Mouse (Mus musculus) kidney, embryonic 14.5 days (tissue): ENCODE results near the gene Bcdin3d. TPM values are rescaled to one million over a fixed set of nuclear protein-coding genes. Genes with fewer than 3 reads are reported as not detected.

Experiments
- ATAC-seq: fragments of 200-750 bp; cut with Nextera tagmentation; 2 replicates; pipeline ENCODE4 v1.8.0; 2017; ENCODE audit warnings: moderate number of reproducible peaks, mild to moderate bottlenecking, moderate TSS enrichment, moderate library complexity; ENCODE audit not compliant: low FRiP score, low TSS enrichment
- H3K27ac ChIP-seq: fragments of 300-500 bp; sonication (generic); 2 replicates; pipeline ENCODE4 v1.5.1; 2014; ENCODE audit warnings: low read depth, mild to moderate bottlenecking, low read length, moderate library complexity, mixed read lengths
- H3K27me3 ChIP-seq: fragments of 300-500 bp; sonication (generic); 2 replicates; pipeline ENCODE4 v1.6.1; 2014; ENCODE audit warnings: mild to moderate bottlenecking, low read length; ENCODE audit not compliant: control insufficient read depth, insufficient read depth
- H3K36me3 ChIP-seq: fragments of 300-500 bp; sonication (generic); 2 replicates; pipeline ENCODE4 v1.6.1; 2014; ENCODE audit warnings: low read length, mixed read lengths; ENCODE audit not compliant: control insufficient read depth, insufficient read depth
- H3K4me1 ChIP-seq: fragments of 300-500 bp; sonication (generic); 2 replicates; pipeline ENCODE4 v1.6.1; 2014; ENCODE audit warnings: low read length, mixed read lengths; ENCODE audit not compliant: control insufficient read depth, insufficient read depth
- H3K4me2 ChIP-seq: fragments of 300-500 bp; sonication (generic); replicated peaks from 2 replicates; pipeline ENCODE4 v1.6.1; 2014; ENCODE audit warnings: low read depth, mild to moderate bottlenecking, low read length
- H3K4me3 ChIP-seq: fragments of 300-500 bp; sonication (generic); 2 replicates; pipeline ENCODE4 v1.5.1; 2014; ENCODE audit warnings: mild to moderate bottlenecking, low read length
- H3K9ac ChIP-seq: fragments of 300-500 bp; sonication (generic); 2 replicates; pipeline ENCODE4 v1.6.1; 2014; ENCODE audit warnings: low read depth, mild to moderate bottlenecking, low read length, moderate library complexity
- H3K9me3 ChIP-seq: fragments of 300-500 bp; sonication (generic); 2 replicates; pipeline ENCODE4 v1.6.1; 2016; ENCODE audit warnings: low read length; ENCODE audit not compliant: control insufficient read depth
- WGBS: fragments of 180-500 bp; shearing (Covaris S2); extraction: QIAGEN DNeasy Blood & Tissue Kit; methylation state at CpG from one replicate; pipeline ENCODE4 v1.1.7; 2014; 5-methylcytosine and 5-hydroxymethylcytosine counted together
- polyA plus RNA-seq: library from polyadenylated mRNA; unstranded; fragments of >200 nt; fragmentation: Nextera tagmentation; extraction: Ambion mirVana; gene quantifications from 2 replicates; pipeline ENCODE4 v1.2.1, GENCODE M21; 2014

The Bcdin3d gene
- polyA plus RNA-seq, 1 experiment from 2014 or later = 16.9 TPM

- no peak for ATAC-seq
Observed at GRCm38 (mm10) chr15:99423884-99424283, 50.6 kb downstream of the Bcdin3d start.

GRCm38 (mm10) chr15:99423131-99423530 lies 51.4 kb downstream of the Bcdin3d start:
- H3K9ac ChIP-seq = no peak overlapping the region
- no peak overlapping the region for H3K4me3 ChIP-seq
- H3K36me3 ChIP-seq = peaks cover 51% of the 10 kb centered on the region
- peaks cover 20% of the 10 kb centered on the region for H3K4me1 ChIP-seq
- 90% methylated on average over 10 of the region's 10 CpGs for WGBS
- no peak overlapping the region for H3K27ac ChIP-seq
- no peak for ATAC-seq
- H3K4me2 ChIP-seq = no peak overlapping the region
- H3K27me3 ChIP-seq = no peaks in the 10 kb centered on the region
- no peaks in the 10 kb centered on the region for H3K9me3 ChIP-seq

More at GRCm38 (mm10) chr15:99423884-99424283, 50.6 kb downstream of the Bcdin3d start:
- no peak overlapping the region for H3K4me2 ChIP-seq
- no peaks in the 10 kb centered on the region for H3K27me3 ChIP-seq
- no peaks in the 10 kb centered on the region for H3K9me3 ChIP-seq
- 85% methylated on average over 9 of the region's 9 CpGs for WGBS
- peaks cover 58% of the 10 kb centered on the region for H3K36me3 ChIP-seq
- H3K27ac ChIP-seq = no peak overlapping the region
- H3K9ac ChIP-seq = no peak overlapping the region
- no peak overlapping the region for H3K4me3 ChIP-seq
- peaks cover 20% of the 10 kb centered on the region for H3K4me1 ChIP-seq

GRCm38 (mm10) chr15:99422551-99422950 lies 52.0 kb downstream of the Bcdin3d start:
- H3K4me1 ChIP-seq = peaks cover 20% of the 10 kb centered on the region
- no peaks in the 10 kb centered on the region for H3K9me3 ChIP-seq
- no peak overlapping the region for H3K9ac ChIP-seq
- no peak overlapping the region for H3K4me2 ChIP-seq
- no peak overlapping the region for H3K4me3 ChIP-seq
- peaks cover 45% of the 10 kb centered on the region for H3K36me3 ChIP-seq
- no peak overlapping the region for H3K27ac ChIP-seq
- H3K27me3 ChIP-seq = no peaks in the 10 kb centered on the region
- no peak for ATAC-seq
- 83% methylated on average over 23 of the region's 23 CpGs for WGBS

- Histone ChIP-seq H3K27ac (peak overlapping the region; percentile 86; the same call in 1 of the 2 replicates), H3K9ac (no peak overlapping the region), H3K4me3 (no peak overlapping the region), H3K4me1 (peaks cover 20% of the 10 kb centered on the region), H3K27me3 (no peaks in the 10 kb centered on the region), H3K4me2 (no peak overlapping the region), H3K9me3 (no peaks in the 10 kb centered on the region), H3K36me3 (peaks cover 36% of the 10 kb centered on the region)
- no peak for ATAC-seq
- 82% methylated on average over 8 of the region's 8 CpGs for WGBS
Observed at GRCm38 (mm10) chr15:99421676-99422075, 52.9 kb downstream of the Bcdin3d start.

- peaks cover 20% of the 10 kb centered on the region for H3K4me1 ChIP-seq
- H3K36me3 ChIP-seq = peaks cover 31% of the 10 kb centered on the region
- ATAC-seq = peak; percentile 13
- H3K27me3 ChIP-seq = no peaks in the 10 kb centered on the region
- H3K4me3 ChIP-seq = no peak overlapping the region
- whole genome bisulfite sequencing = 71% methylated on average over 9 of the region's 9 CpGs
- peak overlapping the region; percentile 32; the same call in 1 of the 2 replicates for H3K4me2 ChIP-seq
- H3K9me3 ChIP-seq = no peaks in the 10 kb centered on the region
- H3K9ac ChIP-seq = no peak overlapping the region
- peak overlapping the region; percentile 86 for H3K27ac ChIP-seq
Observed at GRCm38 (mm10) chr15:99421152-99421551, 53.4 kb downstream of the Bcdin3d start.

GRCm38 (mm10) chr15:99420521-99421014 lies 54.0 kb downstream of the Bcdin3d start:
- no peaks in the 10 kb centered on the region for H3K27me3 ChIP-seq
- peak overlapping the region; percentile 32 for H3K4me2 ChIP-seq
- WGBS = 1% methylated on average over 12 of the region's 12 CpGs
- ATAC-seq = peak; percentile 69
- H3K9ac ChIP-seq = peak overlapping the region; percentile 3; the same call in 1 of the 2 replicates
- peak overlapping the region; percentile 86 for H3K27ac ChIP-seq
- no peak overlapping the region for H3K4me3 ChIP-seq
- H3K9me3 ChIP-seq = no peaks in the 10 kb centered on the region
- peaks cover 25% of the 10 kb centered on the region for H3K36me3 ChIP-seq
- H3K4me1 ChIP-seq = peaks cover 20% of the 10 kb centered on the region

- WGBS = 9% methylated on average over 5 of the region's 5 CpGs
- no peaks in the 10 kb centered on the region for H3K27me3 ChIP-seq
- peak overlapping the region; percentile 86 for H3K27ac ChIP-seq
- no peaks in the 10 kb centered on the region for H3K9me3 ChIP-seq
- H3K4me3 ChIP-seq = no peak overlapping the region
- H3K9ac ChIP-seq = no peak overlapping the region
- H3K36me3 ChIP-seq = peaks cover 20% of the 10 kb centered on the region
- peaks cover 20% of the 10 kb centered on the region for H3K4me1 ChIP-seq
- peak overlapping the region; percentile 32 for H3K4me2 ChIP-seq
- ATAC-seq = no peak
Observed at GRCm38 (mm10) chr15:99420101-99420500, 54.4 kb downstream of the Bcdin3d start.

Other genes with a start within 250 kb of the Bcdin3d start
- gene Kcnh3, start 249.9 kb downstream of the Bcdin3d start, polyA plus RNA-seq = 0.46 and 1.4 TPM in 2 replicates
- gene Mcrs1, start 222.8 kb downstream of the Bcdin3d start, polyA plus RNA-seq = 180 and 182 TPM in 2 replicates
- 39.5 and 63.9 TPM in 2 replicates for gene Prpf40b, start 179.6 kb downstream of the Bcdin3d start, polyA plus RNA-seq
- 0.07 and 0.22 TPM in 2 replicates for gene Fam186b, start 178.8 kb downstream of the Bcdin3d start, polyA plus RNA-seq
- 15.0 and 27.9 TPM in 2 replicates for gene Fmnl3, start 104.2 kb downstream of the Bcdin3d start, polyA plus RNA-seq
- gene Tmbim6, start 81.8 kb downstream of the Bcdin3d start, polyA plus RNA-seq = 321 and 409 TPM in 2 replicates
- 9.3 and 11.8 TPM in 2 replicates for gene Nckap5l, start 17.0 kb downstream of the Bcdin3d start, polyA plus RNA-seq
- not detected in 2 replicates for gene Faim2, start 53.4 kb upstream of the Bcdin3d start, polyA plus RNA-seq
- gene Aqp2, start 104.3 kb upstream of the Bcdin3d start, polyA plus RNA-seq = 3.7 and 5.4 TPM in 2 replicates
- 0.16 and 0.27 TPM in 2 replicates for gene Aqp5, start 116.1 kb upstream of the Bcdin3d start, polyA plus RNA-seq
- not detected in 2 replicates for gene Aqp6, start 126.7 kb upstream of the Bcdin3d start, polyA plus RNA-seq
- gene Racgap1, start 176.9 kb upstream of the Bcdin3d start, polyA plus RNA-seq = 79.1 and 113 TPM in 2 replicates
- 0.88 and 0.90 TPM in 2 replicates for gene Asic1, start 195.6 kb upstream of the Bcdin3d start, polyA plus RNA-seq
- 54.3 and 74.2 TPM in 2 replicates for gene Smarcd1, start 227.4 kb upstream of the Bcdin3d start, polyA plus RNA-seq
- not detected in 2 replicates for gene Gm17349, start 230.8 kb upstream of the Bcdin3d start, polyA plus RNA-seq
- 2.0 and 3.1 TPM in 2 replicates for gene Gpd1, start 242.8 kb upstream of the Bcdin3d start, polyA plus RNA-seq